Mouse (Mus musculus): Measurements from ENCODE around the gene Tbx15. TPM values are rescaled to one million over a fixed set of nuclear protein-coding genes. Genes with fewer than 3 reads are reported as not detected.
"Not testable (repeated sequence)": the region's sequence is repeated elsewhere in the genome, so short reads cannot be mapped to it uniquely, and the experiment has no call there.

The Tbx15 gene
- total RNA-seq, 2 experiments from 2014 or later, result 116 to 149 TPM

GRCm38 (mm10) chr3:99261371-99261791 lies 21.2 kb downstream of the Tbx15 start:
- DNase-seq, result no peak
- intact Hi-C loops (cut with DNase I; ENCODE audit: low total_unique reads), result no loop called here

- intact Hi-C loops (cut with DNase I; ENCODE audit: low total_unique reads), result no loop called here
These were observed 21.8 kb downstream of the Tbx15 start for GRCm38 (mm10) chr3:99261986-99262385.

GRCm38 (mm10) chr3:99263471-99263903 lies 23.3 kb downstream of the Tbx15 start:
- DNase-seq, result no peak
- intact Hi-C loops (cut with DNase I; ENCODE audit: low total_unique reads), result no loop called here

More at GRCm38 (mm10) chr3:99261986-99262385, 21.8 kb downstream of the Tbx15 start:
- DNase-seq, result no peak

DNA sequence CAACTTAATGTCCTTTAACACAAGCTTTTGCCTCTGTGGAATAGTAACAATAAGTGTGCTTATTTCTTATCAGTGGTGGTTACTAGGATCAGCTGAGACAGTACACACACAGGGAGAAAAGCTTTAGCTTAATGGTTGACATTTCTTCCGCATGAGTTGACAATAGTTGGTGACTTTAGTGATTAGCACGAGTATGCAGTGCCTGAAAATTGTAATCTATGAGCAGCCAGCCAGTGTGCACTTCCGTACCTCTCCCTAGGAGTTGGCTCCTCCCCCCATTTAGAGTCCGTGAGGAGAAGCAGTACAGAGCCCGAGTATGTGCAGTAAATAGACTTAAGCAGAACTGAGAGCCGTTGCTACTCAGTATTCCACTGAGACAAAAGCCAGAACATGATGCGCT lies 24.5 kb downstream of the Tbx15 start:
- intact Hi-C loops (cut with DNase I; ENCODE audit: low total_unique reads), result no loop called here
- DNase-seq, result no peak

GRCm38 (mm10) chr3:99266752-99267303 lies 26.6 kb downstream of the Tbx15 start:
- DNase-seq, result no peak
- intact Hi-C loops (cut with DNase I; ENCODE audit: low total_unique reads), result no loop called here

DNA sequence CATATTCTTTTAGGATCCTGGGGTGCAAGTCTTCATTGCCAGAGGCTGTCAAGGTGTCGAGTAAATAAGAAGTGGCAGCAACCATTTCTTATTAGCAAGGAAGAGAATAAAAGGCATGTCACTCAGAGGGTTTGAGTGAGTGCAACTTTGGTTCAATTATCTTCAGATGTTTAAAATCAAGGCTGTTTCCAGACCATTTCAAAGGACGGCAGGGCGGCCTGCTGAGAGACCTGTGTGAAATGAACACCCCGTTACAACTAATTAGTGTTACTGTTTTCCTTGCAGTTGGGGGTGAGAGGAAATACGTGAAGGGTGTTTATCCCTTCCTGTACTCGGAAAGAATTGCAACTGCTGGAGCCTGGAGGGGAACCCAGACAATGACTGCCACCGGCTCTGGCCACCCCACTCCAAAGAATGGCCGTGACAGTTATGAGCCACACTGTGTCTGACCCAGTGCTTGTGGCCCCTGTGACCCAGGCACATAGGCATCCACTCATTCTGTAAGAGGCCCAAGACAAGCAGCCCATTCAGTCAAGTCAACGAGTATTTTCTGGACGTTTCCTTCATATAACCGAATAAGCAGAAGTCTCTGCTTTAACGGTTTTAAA lies 37.9 kb downstream of the Tbx15 start:
- intact Hi-C loops (cut with DNase I; ENCODE audit: low total_unique reads), result no loop called here

DNA sequence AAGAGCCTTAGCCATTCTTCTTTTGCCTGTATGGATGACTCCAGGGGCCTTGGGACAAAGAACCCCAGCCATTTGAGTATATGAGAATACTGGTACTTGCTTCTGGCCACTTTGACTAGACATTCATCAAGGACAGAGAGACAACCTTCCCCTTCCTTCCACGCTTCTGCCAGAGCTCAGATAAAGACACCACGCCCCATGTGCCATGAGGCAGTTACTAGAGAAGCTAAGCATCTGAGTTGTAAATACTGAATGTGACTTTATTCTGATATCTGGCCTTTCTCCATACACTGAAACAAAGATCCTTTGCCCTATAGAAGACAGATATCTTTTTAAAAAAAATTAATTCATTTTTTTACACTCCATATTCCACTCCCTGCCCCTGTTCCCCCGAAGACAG lies 39.5 kb downstream of the Tbx15 start:
- DNase-seq, result no peak
- intact Hi-C loops (cut with DNase I; ENCODE audit: low total_unique reads), result no loop called here

More for the DNA sequence above, 37.9 kb downstream of the Tbx15 start:
- DNase-seq, result no peak

DNA sequence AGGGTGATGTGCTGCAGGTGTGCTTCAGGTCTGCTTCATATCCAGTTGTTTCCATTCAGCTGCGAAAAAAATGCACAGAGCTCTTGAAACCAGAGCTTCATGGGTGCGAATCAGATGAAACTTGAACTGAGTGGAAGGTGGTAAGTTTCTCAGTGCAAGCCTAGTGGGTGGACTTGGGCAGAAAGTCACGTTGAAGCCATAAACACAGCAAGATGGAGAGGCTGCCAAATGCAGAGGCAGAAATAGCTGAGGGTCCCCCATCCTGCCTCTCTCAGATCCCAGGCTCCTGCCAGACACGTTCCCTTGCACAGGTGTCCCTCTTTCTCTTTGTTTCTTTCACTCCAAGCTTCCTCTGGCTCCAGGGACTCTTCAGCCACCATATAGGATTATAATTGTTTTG lies 41.3 kb downstream of the Tbx15 start:
- DNase-seq, result no peak
- intact Hi-C loops (cut with DNase I; ENCODE audit: low total_unique reads), result no loop called here

DNA sequence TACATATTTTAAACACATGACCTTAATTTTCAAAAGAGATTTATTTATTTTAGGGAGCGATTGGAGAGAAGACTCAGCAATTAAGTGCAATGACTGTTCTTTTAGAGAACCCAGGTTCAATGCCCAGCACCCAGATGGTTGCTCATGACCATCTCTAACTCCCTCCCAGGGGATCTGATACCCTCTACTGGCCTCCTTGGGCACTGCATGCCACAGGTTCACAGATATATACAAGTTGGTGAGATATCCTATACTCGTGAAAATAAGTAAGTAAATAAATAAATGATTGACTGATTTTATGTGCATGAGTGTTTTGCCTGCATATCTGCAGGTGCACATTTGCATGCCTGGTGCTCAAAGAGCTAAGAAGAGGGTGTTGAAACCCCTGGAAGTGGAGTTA lies 48.1 kb downstream of the Tbx15 start:
- DNase-seq, result no peak
- intact Hi-C loops (cut with DNase I; ENCODE audit: low total_unique reads), result no loop called here

- DNase-seq, result peak; percentile 70
- intact Hi-C loops (cut with DNase I; ENCODE audit: low total_unique reads), result no loop called here
These were observed 50.0 kb downstream of the Tbx15 start for GRCm38 (mm10) chr3:99290064-99290702.

GRCm38 (mm10) chr3:99290878-99291277 lies 50.7 kb downstream of the Tbx15 start:
- no peak for DNase-seq
- intact Hi-C loops (cut with DNase I; ENCODE audit: low total_unique reads), result no loop called here

- intact Hi-C loops (cut with DNase I; ENCODE audit: low total_unique reads), result no loop called here
- DNase-seq, result no peak
These were observed 51.2 kb downstream of the Tbx15 start for GRCm38 (mm10) chr3:99291386-99291785.

- intact Hi-C loops (cut with DNase I; ENCODE audit: low total_unique reads), result no loop called here
These were observed 52.4 kb downstream of the Tbx15 start for GRCm38 (mm10) chr3:99292531-99292931.

DNA sequence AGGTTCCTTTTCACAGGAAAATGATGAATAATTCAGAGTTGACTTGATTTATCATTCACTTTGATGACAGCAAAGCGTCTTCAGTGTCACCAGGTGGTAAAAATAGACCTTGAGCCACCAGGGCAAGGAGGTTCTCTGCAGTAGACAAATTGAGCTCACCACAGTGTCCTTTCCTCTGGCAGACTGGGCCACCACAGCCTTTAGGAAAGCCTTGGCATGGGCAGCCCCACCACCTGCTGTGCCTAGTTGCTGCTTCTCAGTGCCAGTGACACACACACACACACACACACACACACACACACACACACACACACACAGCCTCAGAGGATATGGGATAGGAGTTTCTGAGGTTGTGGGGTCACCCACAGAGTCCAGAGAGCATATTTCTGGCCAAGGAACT lies 54.0 kb downstream of the Tbx15 start:
- DNase-seq, result peak; percentile 69
- intact Hi-C loops (cut with DNase I; ENCODE audit: low total_unique reads), result not testable (repeated sequence)

More at GRCm38 (mm10) chr3:99292531-99292931, 52.4 kb downstream of the Tbx15 start:
- DNase-seq, result peak; percentile 47

GRCm38 (mm10) chr3:99295301-99295700 lies 55.1 kb downstream of the Tbx15 start:
- intact Hi-C loops (cut with DNase I; ENCODE audit: low total_unique reads), result no loop called here
- no peak for DNase-seq

- DNase-seq, result peak; percentile 56
- intact Hi-C loops (cut with DNase I; ENCODE audit: low total_unique reads), result no loop called here
These were observed 56.0 kb downstream of the Tbx15 start for GRCm38 (mm10) chr3:99296186-99296585.

DNA sequence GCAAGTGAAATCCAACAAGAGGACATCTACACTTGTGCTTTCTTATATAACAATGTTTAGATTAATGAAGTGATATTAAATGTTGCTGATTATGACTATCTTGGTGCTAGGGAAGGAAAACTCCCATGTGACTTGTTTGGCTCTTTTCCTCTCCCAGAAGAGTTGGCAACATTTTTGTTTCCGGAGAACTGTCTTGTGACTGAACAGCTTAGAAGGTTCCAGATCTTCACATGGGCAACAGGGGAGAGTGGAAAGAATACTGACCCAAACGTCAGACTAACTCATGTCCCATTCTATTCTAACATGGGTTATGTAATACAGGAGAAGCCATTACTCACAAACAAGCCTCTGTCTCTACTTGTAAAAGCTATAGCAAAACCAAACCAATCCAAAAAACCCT lies 60.7 kb downstream of the Tbx15 start:
- DNase-seq, result no peak
- intact Hi-C loops (cut with DNase I; ENCODE audit: low total_unique reads), result no loop called here

DNA sequence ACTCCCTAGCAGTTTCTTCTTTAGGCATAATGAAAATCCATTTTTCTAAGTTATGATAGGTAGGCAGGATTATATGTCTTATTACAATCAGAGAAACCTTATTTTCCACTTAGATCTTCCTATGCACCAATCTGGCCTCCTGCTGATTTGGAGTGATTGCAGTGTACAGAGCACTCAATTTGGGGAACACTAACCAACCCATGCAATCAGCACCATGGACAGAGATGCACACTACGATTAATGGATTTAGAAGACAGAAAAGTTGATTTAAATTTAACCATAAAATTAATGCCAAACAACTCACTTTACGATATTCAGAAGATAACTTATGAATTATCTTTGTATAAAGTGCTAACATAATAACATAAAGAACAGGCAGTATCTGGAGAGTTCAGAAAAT lies 70.7 kb downstream of the Tbx15 start:
- intact Hi-C loops (cut with DNase I; ENCODE audit: low total_unique reads), result no loop called here
- DNase-seq, result no peak

DNA sequence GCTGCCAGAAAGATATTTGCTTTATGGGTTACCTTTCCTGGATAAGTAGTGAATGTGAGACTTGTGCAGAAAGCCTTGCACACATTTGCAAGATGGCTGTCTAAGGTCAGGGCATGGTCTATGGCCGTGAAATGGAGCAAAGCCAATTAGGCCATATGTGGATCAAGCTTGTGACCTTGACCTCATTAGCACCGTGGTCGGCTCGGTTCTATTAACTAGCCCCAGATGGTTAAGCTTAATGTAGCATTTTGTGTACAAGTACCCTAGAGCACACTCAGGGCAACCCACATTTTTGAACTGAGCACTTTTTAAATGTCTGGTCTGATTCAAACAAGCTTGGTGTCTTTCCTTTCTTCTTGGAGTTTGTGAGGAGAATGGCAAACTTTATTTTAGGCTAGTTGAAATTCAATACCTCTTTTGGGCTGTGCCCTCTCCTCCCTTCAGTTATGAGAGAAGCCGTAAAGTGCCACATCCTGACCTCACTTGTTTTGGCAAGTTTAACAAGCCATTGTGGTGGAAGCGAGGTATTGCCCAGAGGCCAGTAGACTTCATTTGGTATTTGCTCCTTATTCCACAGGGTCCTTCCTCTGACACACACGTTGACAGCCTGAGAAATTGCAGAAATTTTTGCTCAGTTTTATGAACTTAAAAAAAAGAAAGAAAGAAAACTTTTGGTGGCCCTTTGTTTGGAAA lies 71.9 kb downstream of the Tbx15 start:
- intact Hi-C loops (cut with DNase I; ENCODE audit: low total_unique reads), result no loop called here
- DNase-seq, result no peak

- DNase-seq, result no peak
- intact Hi-C loops (cut with DNase I; ENCODE audit: low total_unique reads), result no loop called here
These were observed 82.2 kb downstream of the Tbx15 start for GRCm38 (mm10) chr3:99322345-99322744.

Data from gastrocnemius, postnatal 14 days (tissue).